Mouse (Mus musculus): Measurements from ENCODE around the gene Il1b. TPM values are rescaled to one million over a fixed set of nuclear protein-coding genes. Genes with fewer than 3 reads are reported as not detected.
A peak's percentile ranks its signal among the peaks of the same experiment; 100 is the strongest.

Il1b gene
- total RNA-seq (2021): under 1 TPM; 0.26 to 0.36 TPM
- long read RNA-seq, experiment 1, partial matches to known transcripts: 1 of 1 reads
- long read RNA-seq, experiment 1, other reads (novel, unspliced or antisense): 0 of 1 reads
- long read RNA-seq, experiment 2: 0 reads

GRCm38 (mm10) chr2:129371039-129371438 is at the start of gene Il1b:
Gene Il1b (minus strand): TSS chr2:129371139.
- DNase-seq (ENCODE audit: low spot score in 2 of 2): no peak
- intact Hi-C loops (cut with DNase I): no loop called here

GRCm38 (mm10) chr2:129419361-129419880 is 48.5 kb upstream of the Il1b start:
- DNase-seq (ENCODE audit: low spot score in 2 of 2): no peak
- intact Hi-C loops (cut with DNase I): no loop called here

GRCm38 (mm10) chr2:129414593-129414992 is 43.7 kb upstream of the Il1b start:
- no peak for DNase-seq (ENCODE audit: low spot score in 2 of 2)
- intact Hi-C loops (cut with DNase I): no loop called here

DNA sequence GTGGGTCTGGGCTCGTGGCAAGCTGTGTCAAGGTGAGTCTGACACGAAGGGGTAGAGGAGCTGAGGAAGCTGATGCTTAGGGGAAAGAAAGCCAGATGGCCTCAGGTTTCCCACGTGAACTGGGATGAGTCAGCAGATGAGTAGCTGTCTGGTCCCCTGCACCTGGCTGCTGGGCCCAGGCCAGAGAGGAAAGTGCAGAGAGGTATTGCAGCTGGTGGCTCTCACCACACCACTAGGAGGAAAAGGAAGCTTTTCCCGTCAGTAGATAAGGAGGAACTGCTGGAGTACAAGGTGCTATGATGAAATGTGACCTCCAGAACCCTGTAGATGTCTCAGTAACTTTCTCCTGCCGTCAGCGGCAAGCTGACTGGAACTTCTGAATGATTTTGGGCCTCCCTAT is 42.5 kb upstream of the Il1b start:
- intact Hi-C loops (cut with DNase I): no loop called here

DNA sequence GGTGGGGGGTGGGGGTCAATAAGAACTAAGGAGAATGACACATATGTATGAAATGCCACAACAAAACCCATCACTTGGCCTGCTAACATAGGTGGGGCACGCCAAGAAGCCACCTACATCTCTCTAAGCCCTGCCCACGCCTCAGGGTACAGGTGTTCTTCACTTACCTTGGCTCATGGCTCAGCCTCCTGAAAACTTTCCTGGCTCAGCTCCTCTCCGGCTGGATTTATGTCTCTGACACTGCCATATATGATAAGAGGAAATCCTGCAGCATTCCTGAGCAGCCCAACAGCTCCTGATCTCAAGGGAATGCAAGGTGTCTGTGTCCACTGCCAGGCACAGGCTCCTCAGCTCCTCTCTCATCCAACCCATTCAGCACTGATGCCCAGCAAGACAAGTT is 40.7 kb upstream of the Il1b start:
- DNase-seq (ENCODE audit: low spot score in 2 of 2): no peak
- intact Hi-C loops (cut with DNase I): no loop called here

More for the DNA sequence above, 42.5 kb upstream of the Il1b start:
- no peak for DNase-seq (ENCODE audit: low spot score in 2 of 2)

DNA sequence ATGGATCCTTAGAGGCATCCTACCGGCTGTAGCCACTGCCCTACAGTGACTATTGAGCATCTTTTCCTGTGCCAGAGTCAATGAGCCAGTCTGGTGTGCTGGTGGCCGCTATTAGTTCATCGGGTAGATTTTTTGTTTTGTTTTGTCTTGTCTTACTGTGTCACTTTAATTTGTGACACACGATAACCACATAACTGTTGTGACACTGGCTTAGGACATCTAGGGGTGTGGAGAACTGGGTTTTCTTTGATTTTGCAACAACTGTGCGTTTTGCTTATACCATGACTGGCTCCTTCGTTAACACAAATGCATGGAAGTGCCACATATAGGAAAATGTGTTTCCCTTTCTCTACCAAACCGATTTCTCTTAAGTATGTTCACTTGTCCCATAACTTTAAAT is 39.4 kb upstream of the Il1b start:
- intact Hi-C loops (cut with DNase I): no loop called here
- DNase-seq (ENCODE audit: low spot score in 2 of 2): no peak

DNA sequence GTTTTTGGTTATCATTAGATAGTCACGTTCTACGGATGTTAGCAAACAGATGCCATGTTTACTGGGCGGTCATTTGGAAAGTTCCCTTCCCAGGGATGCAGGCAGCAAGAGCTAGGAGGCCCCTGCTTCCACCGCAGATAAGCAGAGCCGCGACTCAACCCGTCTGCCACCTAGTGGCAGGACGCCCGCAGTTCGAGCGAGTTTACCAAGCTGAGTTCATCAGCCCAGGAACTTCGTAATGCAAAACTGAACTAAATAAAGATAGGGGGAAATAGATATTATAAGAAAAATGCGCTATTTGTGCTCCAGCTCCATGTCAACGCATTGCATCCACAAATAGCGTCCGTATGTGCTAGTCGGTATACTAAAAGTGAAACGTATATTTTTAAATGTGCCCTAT is 37.5 kb upstream of the Il1b start:
- DNase-seq (ENCODE audit: low spot score in 2 of 2): peak; percentile 93
- intact Hi-C loops (cut with DNase I): loop anchor here (2.0 kb wide), 1 partner anchor 110 kb away; no protein-coding TSS in a partner anchor

GRCm38 (mm10) chr2:129407596-129407995 is 36.7 kb upstream of the Il1b start:
- intact Hi-C loops (cut with DNase I): no loop called here
- DNase-seq (ENCODE audit: low spot score in 2 of 2): no peak

- DNase-seq (ENCODE audit: low spot score in 2 of 2): no peak
- intact Hi-C loops (cut with DNase I): no loop called here
Observed at GRCm38 (mm10) chr2:129406508-129406907, 35.6 kb upstream of the Il1b start.

DNA sequence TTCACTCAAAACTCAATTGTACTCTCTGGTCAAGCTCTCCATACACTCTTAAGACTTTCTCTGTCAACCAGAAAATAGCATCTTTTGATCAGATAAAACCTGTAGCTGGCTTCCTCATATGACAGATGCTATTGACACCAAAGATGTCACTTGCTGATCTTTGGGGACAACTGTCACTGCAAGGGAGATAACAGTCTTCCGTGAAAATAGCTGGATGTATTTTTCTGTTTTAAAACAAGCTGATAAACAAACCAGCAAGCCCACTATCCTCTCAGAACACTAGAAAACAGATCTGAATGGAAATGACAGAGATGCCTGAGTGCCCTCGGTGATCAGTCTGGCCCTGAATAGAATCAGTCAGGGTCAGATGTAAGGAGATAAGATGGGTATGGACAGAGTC is 32.8 kb upstream of the Il1b start:
- intact Hi-C loops (cut with DNase I): no loop called here
- DNase-seq (ENCODE audit: low spot score in 2 of 2): no peak

DNA sequence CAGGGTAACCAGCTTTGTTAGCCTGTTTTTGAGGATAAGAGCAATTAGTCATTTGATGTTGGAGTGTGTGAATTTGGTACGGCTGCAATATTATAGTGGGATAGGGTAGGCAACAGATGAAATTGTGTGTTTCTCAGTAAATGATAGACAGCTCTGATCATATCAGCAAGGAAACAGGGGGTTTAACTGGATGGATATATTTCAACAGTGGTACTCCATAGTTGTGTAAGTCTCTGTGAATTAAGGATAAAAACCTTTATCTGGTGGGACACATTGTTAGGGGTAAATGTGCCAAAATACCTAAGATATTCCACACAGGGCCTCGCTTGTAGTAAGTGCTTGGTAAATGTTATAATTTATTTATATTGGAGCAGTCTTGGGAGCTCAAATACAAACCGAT is 31.4 kb upstream of the Il1b start:
- intact Hi-C loops (cut with DNase I): no loop called here
- no peak for DNase-seq (ENCODE audit: low spot score in 2 of 2)

DNA sequence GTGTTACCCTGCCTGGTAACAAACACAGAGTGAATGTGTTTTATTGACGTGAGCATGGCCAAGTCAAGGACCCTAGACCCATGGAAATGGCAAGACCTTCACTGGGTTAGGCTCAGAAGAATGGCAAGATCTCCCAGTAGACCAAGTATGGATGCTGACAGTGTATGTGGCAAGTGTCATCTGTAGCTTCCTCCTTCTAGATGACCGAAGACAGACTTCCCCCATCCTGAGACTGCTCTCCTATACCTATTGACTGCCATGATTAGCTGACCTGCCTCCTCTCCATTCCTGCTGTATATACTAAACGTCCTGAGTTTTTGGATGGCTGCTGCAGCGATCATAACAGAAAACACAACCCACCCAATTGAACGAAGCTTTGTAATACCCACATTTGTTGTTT is 30.9 kb upstream of the Il1b start:
- intact Hi-C loops (cut with DNase I): no loop called here

DNA sequence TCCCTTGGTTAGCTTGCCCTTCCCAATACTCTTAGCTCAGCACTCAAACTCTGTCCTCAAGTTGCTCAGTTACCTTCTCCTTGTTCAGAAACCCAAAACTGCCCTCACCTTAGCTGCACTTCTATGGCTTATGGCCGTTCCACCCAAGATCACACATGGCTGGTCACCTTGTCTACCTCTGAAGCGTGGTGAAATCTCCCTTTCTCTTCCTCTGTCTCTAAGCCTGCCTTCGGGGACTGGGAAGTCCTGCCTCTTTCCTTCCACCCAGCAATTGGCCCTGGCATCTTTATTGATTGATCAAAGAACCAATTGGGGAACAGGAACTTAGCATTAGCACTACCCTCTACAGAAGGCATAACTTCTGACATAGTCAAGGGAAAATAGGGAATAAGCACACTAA is 27.2 kb upstream of the Il1b start:
- DNase-seq (ENCODE audit: low spot score in 2 of 2): no peak
- intact Hi-C loops (cut with DNase I): no loop called here

More for the DNA sequence above, 30.9 kb upstream of the Il1b start:
- DNase-seq (ENCODE audit: low spot score in 2 of 2): no peak

DNA sequence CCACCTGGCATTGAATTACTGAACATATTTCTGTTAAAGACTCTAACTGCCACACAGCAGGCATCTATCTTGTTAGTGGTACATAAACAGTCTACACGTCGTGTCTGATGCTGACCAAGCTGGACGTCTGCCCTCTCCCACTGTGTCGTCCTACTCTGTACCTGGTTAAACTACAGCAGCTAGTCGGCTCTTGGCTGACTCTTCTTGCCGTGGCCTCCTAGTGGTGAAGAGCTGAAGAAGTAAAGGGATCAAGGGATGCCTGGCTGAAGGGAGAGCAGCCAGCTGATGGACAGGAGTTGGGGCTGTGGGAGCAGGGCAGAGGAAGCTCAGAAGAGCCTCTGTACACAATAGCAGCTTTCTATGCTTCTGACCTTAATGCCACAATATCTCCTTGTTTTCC is 22.6 kb upstream of the Il1b start:
- peak in 1 of 2 experiments; percentile 21 for DNase-seq (ENCODE audit: low spot score in 2 of 2)

DNA sequence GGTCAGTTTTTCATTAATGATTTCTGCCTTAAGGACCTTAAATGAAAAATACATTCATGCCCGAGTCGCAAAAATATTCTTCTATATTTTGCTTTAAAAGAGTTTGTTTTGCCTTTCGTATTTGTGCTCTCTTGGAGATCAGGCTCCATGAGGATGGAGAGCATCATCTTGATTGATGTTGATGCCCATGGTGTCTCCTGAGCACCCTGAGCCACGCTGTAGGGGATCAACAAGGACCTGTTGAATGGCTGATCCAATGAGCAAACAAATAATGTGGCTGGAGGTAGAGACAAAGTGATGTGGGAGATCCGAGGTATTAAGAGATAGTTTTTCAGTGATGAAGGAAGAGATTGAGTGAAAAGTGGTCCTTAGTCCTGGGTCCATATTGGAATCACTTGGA is 19.2 kb upstream of the Il1b start:
- intact Hi-C loops (cut with DNase I): no loop called here
- DNase-seq (ENCODE audit: low spot score in 2 of 2): no peak

More for the DNA sequence above, 22.6 kb upstream of the Il1b start:
- intact Hi-C loops (cut with DNase I): no loop called here

DNA sequence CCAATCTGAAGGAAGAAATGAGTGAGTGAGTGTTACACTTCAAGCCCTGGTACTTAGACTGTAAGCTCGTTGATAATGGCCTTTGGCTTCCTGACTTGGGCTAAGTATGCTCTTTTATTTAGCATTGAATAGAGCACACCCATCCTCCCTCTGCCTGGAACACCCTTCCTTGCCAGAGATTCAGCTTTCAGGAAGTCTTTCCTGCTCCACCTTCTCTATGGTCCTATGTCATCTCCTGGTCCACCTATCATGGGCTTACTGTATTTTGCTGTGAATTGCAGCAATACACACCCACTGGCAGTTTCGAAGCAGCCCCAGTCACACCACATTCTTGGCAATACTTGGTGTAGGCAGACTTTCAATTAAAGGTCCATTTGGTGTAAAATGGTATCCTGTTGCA is 18.4 kb upstream of the Il1b start:
- intact Hi-C loops (cut with DNase I): no loop called here
- DNase-seq (ENCODE audit: low spot score in 2 of 2): no peak

DNA sequence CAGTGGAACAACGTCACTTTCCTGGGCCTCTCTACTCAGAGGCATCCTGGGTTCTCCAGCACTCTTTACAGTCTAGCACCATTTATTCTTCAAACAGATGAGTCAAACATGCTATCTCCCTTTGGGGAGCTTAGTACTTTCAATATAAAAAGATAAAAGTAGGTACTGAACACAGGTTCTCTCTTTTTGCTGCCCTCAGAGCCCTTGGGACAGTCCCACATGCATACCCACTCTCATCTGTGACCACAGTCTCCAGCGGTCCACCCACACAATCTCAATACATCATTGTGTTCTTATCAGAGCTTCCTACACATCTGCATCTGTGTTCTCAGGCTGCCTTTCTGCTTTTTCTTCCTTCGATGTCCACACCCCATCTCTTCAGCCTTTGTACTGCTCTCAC is 14.4 kb upstream of the Il1b start:
- no peak for DNase-seq (ENCODE audit: low spot score in 2 of 2)
- intact Hi-C loops (cut with DNase I): no loop called here

DNA sequence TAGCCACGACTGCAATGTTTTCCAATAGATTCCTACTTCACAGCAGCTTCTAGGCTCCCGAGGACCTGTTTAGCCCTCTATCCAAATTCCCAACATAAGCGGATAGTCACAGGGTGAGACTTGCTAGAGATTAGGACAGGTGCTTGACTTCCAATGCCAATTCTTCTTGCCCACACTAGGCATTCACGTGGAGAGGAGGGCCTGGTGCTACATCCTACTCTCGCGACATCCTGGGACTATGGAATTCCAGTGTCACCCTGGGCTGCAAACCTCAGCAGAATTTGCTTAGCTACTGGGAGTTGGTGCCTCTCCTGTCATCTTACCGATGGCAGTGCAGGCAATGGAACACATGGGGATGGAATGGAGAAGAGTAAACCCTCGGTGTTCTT is 13.3 kb upstream of the Il1b start:
- intact Hi-C loops (cut with DNase I): no loop called here
- no peak for DNase-seq (ENCODE audit: low spot score in 2 of 2)

DNA sequence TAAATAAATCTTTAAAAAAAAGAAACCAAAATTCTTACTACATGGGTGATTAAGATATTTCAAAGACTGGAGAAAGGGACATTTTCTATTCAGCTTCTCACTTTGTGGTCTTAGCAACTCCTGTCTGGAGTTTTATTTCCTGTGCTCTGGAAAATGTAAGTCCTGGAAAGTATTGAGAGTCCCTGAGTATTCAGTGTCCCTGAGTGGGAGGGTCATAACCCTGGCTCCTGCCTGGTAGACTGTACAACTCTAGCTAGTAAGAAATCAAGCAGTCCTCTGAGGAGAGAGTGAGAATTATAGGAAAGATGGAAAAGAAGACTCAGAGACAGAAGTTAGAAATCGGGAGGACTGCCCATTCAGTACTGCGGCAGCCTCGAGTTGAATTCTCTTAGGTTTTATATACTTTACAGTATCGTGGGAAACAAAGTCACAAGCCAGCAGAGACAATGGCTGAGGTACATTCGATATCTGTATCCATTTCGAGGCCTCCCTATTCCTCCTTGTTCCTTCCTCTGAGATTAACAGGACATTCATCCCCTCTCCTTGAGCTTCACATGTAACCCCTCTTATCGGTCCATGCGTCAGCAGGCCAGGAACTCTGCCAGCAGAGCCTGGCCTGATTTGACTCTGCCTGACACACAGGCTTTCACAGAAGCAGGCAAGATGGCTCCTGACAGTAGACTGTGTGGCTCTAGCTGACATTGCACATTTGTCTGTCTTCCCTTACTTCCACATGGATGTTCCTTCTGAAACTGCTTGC is 12.8 kb upstream of the Il1b start:
- intact Hi-C loops (cut with DNase I): no loop called here
- DNase-seq (ENCODE audit: low spot score in 2 of 2): no peak

- intact Hi-C loops (cut with DNase I): no loop called here
- no peak for DNase-seq (ENCODE audit: low spot score in 2 of 2)
Observed at GRCm38 (mm10) chr2:129380746-129381474, 10.0 kb upstream of the Il1b start.

DNA sequence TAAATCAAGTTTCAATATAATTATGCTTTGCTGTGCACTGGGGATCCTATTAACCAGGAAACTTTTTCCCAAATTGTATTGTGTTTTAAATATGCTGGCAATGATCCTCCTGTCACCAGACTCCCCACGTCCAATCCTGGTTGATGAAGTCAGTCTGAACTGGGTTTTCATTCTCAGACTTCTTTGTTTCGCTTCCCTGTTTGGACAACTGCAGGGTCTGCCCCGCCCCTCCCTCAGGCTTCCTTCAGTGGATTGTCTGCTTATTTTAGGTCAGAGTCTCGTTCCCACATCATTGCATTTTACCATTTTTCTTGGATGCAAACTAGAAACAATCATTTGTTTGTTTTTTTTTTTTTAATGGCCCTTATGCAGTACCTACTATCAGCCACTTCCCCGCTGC is 9.3 kb upstream of the Il1b start:
- peak in 1 of 2 experiments; percentile 26 for DNase-seq (ENCODE audit: low spot score in 2 of 2)

More for the DNA sequence above, 9.3 kb upstream of the Il1b start:
- intact Hi-C loops (cut with DNase I): no loop called here

Measured in left cerebral cortex, postnatal 14 days (tissue).